Mouse (Mus musculus) heart, postnatal 0 days (tissue): Measurements from ENCODE around the gene Olfr986. TPM values are rescaled to one million over a fixed set of nuclear protein-coding genes. Genes with fewer than 3 reads are reported as not detected.

Experiments used
- ATAC-seq: fragments of 200-750 bp; cut with Nextera tagmentation; 2 replicates; pipeline ENCODE4 v1.8.0; 2017; ENCODE audit warnings: low read depth, moderate number of reproducible peaks, moderate library complexity; ENCODE audit not compliant: insufficient read depth
- DNase-seq: peaks from one replicate; pipeline ENCODE4 v3.0.0-alpha.2; 2016; ENCODE audit warnings: low spot score
- H3K27ac ChIP-seq: fragments of 300-500 bp; sonication (generic); 2 replicates; pipeline ENCODE4 v1.5.1; 2014; ENCODE audit warnings: low read depth, mild to moderate bottlenecking
- H3K27me3 ChIP-seq: fragments of 300-500 bp; sonication (generic); 2 replicates; pipeline ENCODE4 v1.6.1; 2014; ENCODE audit warnings: low read length, mixed read lengths; ENCODE audit not compliant: control insufficient read depth, insufficient read depth
- H3K36me3 ChIP-seq: fragments of 300-500 bp; sonication (generic); replicated peaks from 2 replicates; pipeline ENCODE4 v1.6.1; 2014; ENCODE audit warnings: low read length, mixed read lengths; ENCODE audit not compliant: control insufficient read depth, insufficient read depth
- H3K4me1 ChIP-seq: fragments of 300-500 bp; sonication (generic); 2 replicates; pipeline ENCODE4 v1.6.1; 2014; ENCODE audit warnings: antibody characterized with exemption; ENCODE audit not compliant: control insufficient read depth, insufficient read depth
- H3K4me2 ChIP-seq: fragments of 300-500 bp; sonication (generic); 2 replicates; pipeline ENCODE4 v1.6.1; 2014; ENCODE audit warnings: low read depth, mild to moderate bottlenecking, low read length, moderate library complexity
- H3K4me3 ChIP-seq: fragments of 300-500 bp; sonication (generic); 2 replicates; pipeline ENCODE4 v1.5.1; 2014; ENCODE audit warnings: low read depth, low read length
- H3K9ac ChIP-seq: fragments of 300-500 bp; sonication (generic); replicated peaks from 2 replicates; pipeline ENCODE4 v1.6.1; 2014; ENCODE audit warnings: low read depth, low read length, mixed read lengths
- H3K9me3 ChIP-seq: fragments of 300-500 bp; sonication (generic); replicated peaks from 2 replicates; pipeline ENCODE4 v1.6.1; 2016; ENCODE audit warnings: low read length; ENCODE audit not compliant: control insufficient read depth
- CTCF ChIP-seq: IDR thresholded peaks from 2 replicates; pipeline ENCODE4 v1.5.1; 2016; ENCODE audit warnings: antibody characterized with exemption, control low read depth, low read depth
- EP300 ChIP-seq: IDR thresholded peaks from 2 replicates; pipeline ENCODE4 v1.6.1; 2016; ENCODE audit warnings: antibody characterized with exemption, low read depth
- WGBS: fragments of 180-500 bp; shearing (Covaris S2); extraction: QIAGEN DNeasy Blood & Tissue Kit; methylation state at CpG from one replicate; pipeline ENCODE4 v1.1.7; 2014; 5-methylcytosine and 5-hydroxymethylcytosine counted together
- polyA plus RNA-seq: library from polyadenylated mRNA; unstranded; fragments of >200 nt; fragmentation: Nextera tagmentation; extraction: Ambion mirVana; gene quantifications from 2 replicates; pipeline ENCODE4 v1.2.1, GENCODE M21; 2015
- total RNA-seq: library from RNA; depleted of rRNA; stranded (reverse); fragments of >200 nt; gene quantifications from 2 replicates; pipeline ENCODE4 v1.2.3, GENCODE M21; 2014; ENCODE audit warnings: low replicate concordance; rRNA removed

Olfr986 gene
- total RNA-seq (not detected in 2 replicates), polyA plus RNA-seq (not detected in 2 replicates)

GRCm38 (mm10) chr9:40180620-40181019, at the start of gene Olfr986:
TSS of gene Olfr986 (plus strand) at chr9:40180920.
- H3K4me1 ChIP-seq = no peaks in the 10 kb centered on the region
- DNase-seq = no peak
- no peaks in the 10 kb centered on the region for H3K36me3 ChIP-seq
- no peak within 1 kb of the TSS for H3K27ac ChIP-seq
- no peaks in the 10 kb centered on the region for H3K27me3 ChIP-seq
- TF ChIP-seq EP300 (no peak), CTCF (no peak)
- H3K4me3 ChIP-seq = no peak within 1 kb of the TSS
- ATAC-seq = no peak
- H3K9me3 ChIP-seq = no peaks in the 10 kb centered on the region
- WGBS = 81% methylated on average over 5 of the region's 5 CpGs
- H3K9ac ChIP-seq = no peak within 1 kb of the TSS
- no peak within 1 kb of the TSS for H3K4me2 ChIP-seq

GRCm38 (mm10) chr9:40136987-40137688, 43.6 kb upstream of the Olfr986 start:
- Histone ChIP-seq H3K36me3 (no peaks in the 10 kb centered on the region), H3K9ac (no peak overlapping the region), H3K4me1 (no peaks in the 10 kb centered on the region), H3K27me3 (no peaks in the 10 kb centered on the region), H3K9me3 (no peaks in the 10 kb centered on the region), H3K27ac (no peak overlapping the region), H3K4me2 (no peak overlapping the region), H3K4me3 (no peak overlapping the region)
- no peak for TF ChIP-seq CTCF
- TF ChIP-seq EP300 = no peak
- 57% methylated on average over 6 of the region's 6 CpGs for WGBS
- ATAC-seq (no peak), DNase-seq (no peak)

GRCm38 (mm10) chr9:40139484-40139883, 41.2 kb upstream of the Olfr986 start:
- Histone ChIP-seq H3K9ac (no peak overlapping the region), H3K4me2 (no peak overlapping the region), H3K9me3 (no peaks in the 10 kb centered on the region), H3K27ac (no peak overlapping the region), H3K27me3 (no peaks in the 10 kb centered on the region), H3K36me3 (no peaks in the 10 kb centered on the region), H3K4me1 (no peaks in the 10 kb centered on the region), H3K4me3 (no peak overlapping the region)
- WGBS = 62% methylated on average over 4 of the region's 4 CpGs
- no peak for ATAC-seq
- TF ChIP-seq CTCF (no peak), EP300 (no peak)
- DNase-seq = no peak

- no peak overlapping the region for H3K9ac ChIP-seq
- no peaks in the 10 kb centered on the region for H3K27me3 ChIP-seq
- H3K9me3 ChIP-seq = no peaks in the 10 kb centered on the region
- H3K36me3 ChIP-seq = no peaks in the 10 kb centered on the region
- no peak overlapping the region for H3K27ac ChIP-seq
- no peak for ATAC-seq
- H3K4me2 ChIP-seq = no peak overlapping the region
- H3K4me1 ChIP-seq = no peaks in the 10 kb centered on the region
- WGBS = 58% methylated on average over 1 of the region's 1 CpGs
- no peak for DNase-seq
- TF ChIP-seq EP300 (no peak), CTCF (no peak)
- no peak overlapping the region for H3K4me3 ChIP-seq
These were observed 39.2 kb upstream of the Olfr986 start for GRCm38 (mm10) chr9:40141544-40141943.

- H3K4me3 ChIP-seq = no peak overlapping the region
- H3K4me2 ChIP-seq = no peak overlapping the region
- no peaks in the 10 kb centered on the region for H3K36me3 ChIP-seq
- no peaks in the 10 kb centered on the region for H3K4me1 ChIP-seq
- TF ChIP-seq EP300 = no peak
- no peak for TF ChIP-seq CTCF
- WGBS = 57% methylated on average over 4 of the region's 4 CpGs
- DNase-seq (no peak), ATAC-seq (no peak)
- no peaks in the 10 kb centered on the region for H3K27me3 ChIP-seq
- no peak overlapping the region for H3K27ac ChIP-seq
- H3K9me3 ChIP-seq = no peaks in the 10 kb centered on the region
- no peak overlapping the region for H3K9ac ChIP-seq
These were observed 25.5 kb upstream of the Olfr986 start for GRCm38 (mm10) chr9:40155118-40155644.

- no peak for DNase-seq
These were observed 14.3 kb upstream of the Olfr986 start for GRCm38 (mm10) chr9:40166446-40166845.

More at GRCm38 (mm10) chr9:40166446-40166845, 14.3 kb upstream of the Olfr986 start:
- H3K36me3 ChIP-seq = no peaks in the 10 kb centered on the region
- H3K4me1 ChIP-seq = no peaks in the 10 kb centered on the region
- 87% methylated on average over 1 of the region's 1 CpGs for WGBS
- no peak overlapping the region for H3K4me2 ChIP-seq
- ATAC-seq = no peak
- no peak overlapping the region for H3K27ac ChIP-seq
- H3K9me3 ChIP-seq = no peaks in the 10 kb centered on the region
- H3K4me3 ChIP-seq = no peak overlapping the region
- TF ChIP-seq CTCF = no peak
- TF ChIP-seq EP300 = no peak
- H3K27me3 ChIP-seq = no peaks in the 10 kb centered on the region
- H3K9ac ChIP-seq = no peak overlapping the region
